Mouse (Mus musculus) heart, adult 8-10 months (tissue): ENCODE measurements at regions not wholly inside any gene's neighbourhood (a gene's known extent, or its start where the extent isn't known, plus 50 kb on each side); places are given as distances from the start of the nearest gene placed in this dataset.
A peak's percentile ranks its signal among the peaks of the same experiment; 100 is the strongest.

Experiments used
- DNase-seq: peaks from one replicate; pipeline ENCODE4 v3.0.0; 2022; ENCODE audit warnings: low spot score

DNA sequence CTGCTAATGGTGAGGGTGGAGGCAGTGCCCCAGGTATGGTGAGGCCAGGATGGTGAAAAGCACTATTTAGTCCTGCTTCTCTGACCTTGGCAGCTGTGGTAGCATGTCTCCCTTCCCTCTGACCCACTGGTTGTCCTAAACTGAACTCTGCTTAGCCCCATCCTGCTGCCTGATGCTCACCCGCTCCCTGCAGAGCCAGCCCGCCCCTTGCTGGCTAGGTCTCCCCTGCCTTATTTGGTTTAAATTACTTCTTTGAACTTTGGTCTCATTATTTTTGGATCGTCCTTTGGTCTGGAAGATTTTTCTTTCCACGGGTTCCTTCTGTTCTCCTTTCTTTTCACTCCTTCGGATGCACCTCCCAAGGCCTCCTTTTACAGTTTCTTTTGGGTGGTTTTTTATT, 525.7 kb upstream of the Tnp1 start:
- no peak for DNase-seq

DNA sequence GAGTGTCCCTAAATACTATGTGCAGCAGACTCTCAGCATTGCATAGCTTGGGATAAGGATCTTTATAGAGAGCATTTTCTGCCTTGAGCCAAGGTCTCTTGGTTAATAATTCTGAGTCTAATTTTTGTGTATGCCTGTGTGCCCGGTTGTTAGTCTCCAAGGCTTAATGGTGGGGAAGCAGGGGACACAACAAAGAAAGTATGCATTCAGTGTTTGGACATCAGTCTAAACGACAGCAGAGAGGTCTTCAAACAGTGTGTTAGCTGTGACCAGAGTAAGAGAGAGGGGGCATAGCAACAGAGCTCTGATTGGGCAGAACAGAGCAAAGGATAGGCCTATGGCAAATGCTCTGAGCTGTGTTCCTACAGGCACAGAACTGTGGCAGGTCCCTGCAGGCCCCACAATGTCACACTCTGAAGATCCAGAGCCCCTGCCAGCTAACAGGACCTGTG, 522.7 kb upstream of the Tnp1 start:
- no peak for DNase-seq

- no peak for DNase-seq
These were observed 520.1 kb upstream of the Tnp1 start for GRCm38 (mm10) chr1:73535726-73536265.

- no peak for DNase-seq
These were observed 517.8 kb upstream of the Tnp1 start for GRCm38 (mm10) chr1:73533526-73533925.

- DNase-seq, result no peak
These were observed 516.6 kb upstream of the Tnp1 start for GRCm38 (mm10) chr1:73532316-73532715.

GRCm38 (mm10) chr1:73531831-73532230, 516.1 kb upstream of the Tnp1 start:
- DNase-seq, result no peak

DNA sequence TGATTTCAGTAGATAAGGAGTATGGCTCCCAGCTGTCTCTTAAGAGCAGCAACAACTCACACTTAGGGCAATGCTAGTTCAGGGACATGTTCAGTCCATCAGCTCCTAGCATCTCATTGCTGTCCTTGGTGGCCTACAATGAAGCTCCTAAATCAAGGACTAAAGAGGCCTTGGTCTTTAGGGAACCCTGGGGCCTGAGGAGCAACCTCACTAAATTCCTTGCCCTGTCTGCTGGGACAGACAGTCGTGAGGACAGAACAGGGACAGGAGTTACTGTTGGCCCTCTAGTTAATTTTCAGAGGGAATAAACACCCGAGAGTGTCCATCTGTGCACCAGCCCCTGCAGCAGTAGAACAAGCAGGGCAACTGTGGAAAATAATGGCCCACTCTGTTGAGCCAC, 514.6 kb upstream of the Tnp1 start:
- DNase-seq, result no peak

DNA sequence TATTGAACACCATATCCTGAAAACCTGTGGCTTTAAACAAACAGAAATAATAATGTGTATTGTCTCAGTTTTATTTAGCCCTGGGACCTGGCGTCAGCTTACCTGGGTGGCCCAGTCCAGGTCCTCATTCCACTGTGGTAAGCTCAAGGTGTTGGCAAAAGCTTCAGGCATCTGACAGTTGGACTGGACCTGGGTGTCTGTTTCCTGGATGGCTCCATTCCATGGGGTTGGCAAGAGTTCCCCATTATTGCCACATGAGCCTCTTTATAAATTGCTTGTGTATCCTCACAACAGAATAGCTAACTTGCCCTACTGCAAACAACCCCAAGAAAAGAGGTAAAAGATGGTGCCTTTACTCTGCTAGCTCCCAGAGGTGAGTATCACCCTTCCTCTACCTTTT, 512.9 kb upstream of the Tnp1 start:
- DNase-seq, result no peak

DNA sequence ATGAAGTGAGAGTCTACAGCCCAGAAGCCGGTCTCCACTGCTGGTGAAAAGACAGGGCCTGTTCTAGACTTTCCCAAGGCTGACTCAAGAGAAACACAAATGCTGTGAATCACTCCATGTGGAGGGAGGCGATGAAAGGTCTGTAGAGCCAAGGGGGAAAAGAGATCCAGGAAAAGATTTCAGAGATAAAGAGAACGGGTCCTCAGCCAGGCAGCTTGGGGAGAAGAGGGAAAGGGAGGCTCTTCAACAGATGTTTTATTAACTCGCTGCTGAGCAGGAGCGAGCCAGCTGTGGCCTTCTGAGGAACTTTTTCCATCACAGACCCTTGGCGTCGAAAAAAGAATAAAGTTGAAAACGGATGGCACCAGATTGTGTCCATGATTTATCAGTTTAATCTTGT, 500.7 kb upstream of the Tnp1 start:
- DNase-seq, result peak; percentile 68

- DNase-seq, result peak; percentile 21
These were observed 500.1 kb upstream of the Tnp1 start for GRCm38 (mm10) chr1:73515781-73516180.

- DNase-seq, result no peak
These were observed 498.1 kb upstream of the Tnp1 start for GRCm38 (mm10) chr1:73513822-73514221.

DNA sequence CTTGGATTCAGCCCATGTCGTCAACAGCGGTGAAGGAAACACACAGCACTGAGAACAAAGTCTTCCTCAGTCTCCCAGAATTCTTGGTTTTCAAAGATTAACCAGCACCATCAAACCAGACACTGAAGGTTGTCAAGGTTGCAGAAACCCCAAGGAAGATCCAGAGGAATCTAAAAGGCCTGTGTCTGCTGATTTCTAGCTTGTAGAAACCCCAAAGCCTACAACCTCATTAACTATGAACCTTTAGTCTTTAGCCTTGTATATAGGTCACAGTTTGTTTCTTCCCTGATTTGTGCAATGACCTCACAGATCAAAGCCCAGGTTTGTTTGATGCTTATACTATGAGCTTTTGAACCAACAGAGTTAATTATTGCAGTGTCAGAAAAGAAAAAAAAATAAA, 497.1 kb upstream of the Tnp1 start:
- no peak for DNase-seq

GRCm38 (mm10) chr1:73507071-73507754, 491.5 kb upstream of the Tnp1 start:
- DNase-seq, result no peak

DNA sequence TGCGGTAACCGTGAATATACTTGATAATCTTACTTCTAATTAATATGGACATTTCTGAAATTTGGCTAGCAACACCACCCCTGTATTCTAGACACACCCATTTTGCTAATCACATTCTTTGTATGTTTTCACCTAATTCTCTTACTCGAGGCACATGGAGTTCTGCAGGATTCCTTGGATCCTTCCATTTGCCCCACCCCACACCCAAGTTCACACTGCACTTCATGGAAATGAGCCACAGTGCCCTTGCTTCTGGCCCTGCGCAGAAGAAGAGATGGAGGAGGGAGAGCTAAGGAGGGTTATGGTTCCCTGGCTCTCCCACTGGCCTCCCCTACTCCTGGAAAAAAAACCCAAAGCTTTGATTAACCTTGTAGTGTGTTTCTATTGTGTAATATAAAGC, 487.9 kb upstream of the Tnp1 start:
- DNase-seq, result no peak

GRCm38 (mm10) chr1:73500671-73501070, 485.0 kb upstream of the Tnp1 start:
- DNase-seq, result no peak

GRCm38 (mm10) chr1:73495971-73496749, 480.5 kb upstream of the Tnp1 start:
- DNase-seq, result no peak

GRCm38 (mm10) chr1:73481956-73482355, 466.2 kb upstream of the Tnp1 start:
- no peak for DNase-seq

- DNase-seq, result no peak
These were observed 463.7 kb upstream of the Tnp1 start for GRCm38 (mm10) chr1:73479349-73479920.

- DNase-seq, result no peak
These were observed 444.9 kb upstream of the Tnp1 start for GRCm38 (mm10) chr1:73460598-73460997.

DNA sequence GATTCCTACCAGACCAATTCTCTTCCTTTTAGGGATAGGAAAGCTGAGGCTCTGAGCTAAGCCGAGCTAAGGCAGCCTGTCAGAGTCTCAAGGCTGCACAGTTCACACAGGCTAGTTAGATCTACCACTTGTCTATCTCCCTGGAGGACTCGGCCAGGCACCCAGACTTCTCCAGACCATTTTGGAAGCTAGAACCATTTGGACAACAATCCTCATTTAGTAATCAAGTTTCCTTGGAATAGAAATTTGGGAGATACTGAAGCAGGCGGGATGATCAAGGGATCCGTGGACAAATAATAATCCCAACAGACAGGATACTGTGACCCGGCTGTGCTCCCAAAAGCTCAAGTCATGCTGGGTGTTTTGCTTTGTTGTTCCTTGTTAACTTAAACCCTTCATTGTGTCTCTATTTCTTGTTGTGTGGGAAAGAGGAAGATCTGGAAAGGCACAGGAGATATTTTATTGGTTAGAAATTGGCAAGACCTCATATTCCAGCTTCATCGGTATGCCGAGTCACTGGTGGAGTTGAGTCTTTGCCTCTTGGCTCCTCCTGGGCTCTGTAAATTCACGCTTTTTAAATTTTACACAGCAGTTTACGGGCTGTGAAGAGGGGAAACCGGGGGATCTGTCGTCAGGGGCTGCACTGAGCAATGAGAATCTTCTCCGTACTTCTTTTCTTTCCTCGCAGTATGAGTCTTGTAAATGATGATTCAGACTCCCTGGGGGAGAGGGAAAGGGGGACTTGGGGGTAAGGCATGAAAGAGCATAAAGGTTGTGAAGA, 444.2 kb upstream of the Tnp1 start:
- no peak for DNase-seq

GRCm38 (mm10) chr1:73457261-73457660, 441.6 kb upstream of the Tnp1 start:
- DNase-seq, result no peak
